Mouse (Mus musculus): ENCODE results near the gene Pakap. TPM values are rescaled to one million over a fixed set of nuclear protein-coding genes. Genes with fewer than 3 reads are reported as not detected.

Pakap gene
- polyA plus RNA-seq, 1 experiment: 0.22 TPM

DNA sequence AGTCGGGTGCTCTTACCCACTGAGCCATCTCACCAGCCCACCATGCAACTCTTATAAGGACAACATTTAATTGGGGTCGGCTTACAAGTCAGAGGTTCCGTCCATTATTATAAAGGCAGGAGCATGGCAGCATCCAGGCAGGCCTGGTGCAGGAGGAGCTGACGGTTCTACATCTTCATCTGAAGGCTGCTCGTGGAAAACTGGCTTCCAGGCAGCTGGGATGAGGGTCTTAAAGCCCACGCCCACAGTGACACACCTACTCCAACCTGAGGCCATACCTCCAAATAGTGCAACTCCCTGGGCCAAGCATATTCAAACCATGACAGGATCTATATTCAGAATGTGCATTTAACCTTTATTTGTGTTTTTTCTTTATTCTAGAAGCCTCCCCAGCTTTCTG, 286.2 kb downstream of the Pakap start:
- TF ChIP-seq CTCF (IDR thresholded peaks at IDR 0.05; ENCODE audit: extremely low read depth, insufficient read length, insufficient replicate concordance, low read depth, low read length) (no peak), POLR2A (IDR thresholded peaks at IDR 0.05; ENCODE audit: low read depth, low read length) (no peak)
- no peaks in the 10 kb centered on the region for H3K27me3 ChIP-seq (ENCODE audit: control insufficient read depth, insufficient read depth, low read length)
- WGBS: 87% methylated on average over 6 of the region's 6 CpGs
- no peaks in the 10 kb centered on the region for H3K36me3 ChIP-seq (ENCODE audit: control insufficient read depth, insufficient read depth, low read length)
- H3K27ac ChIP-seq (ENCODE audit: insufficient read depth, low read depth, low read length): no peak overlapping the region
- H3K4me3 ChIP-seq (ENCODE audit: low read depth, low read length): no peak overlapping the region
- H3K4me1 ChIP-seq (ENCODE audit: control insufficient read depth, insufficient read depth, insufficient read length, low read length): peaks cover 3% of the 10 kb centered on the region

GRCm38 (mm10) chr4:57855281-57855941, 287.4 kb downstream of the Pakap start:
- Histone ChIP-seq H3K4me1 (ENCODE audit: control insufficient read depth, insufficient read depth, insufficient read length, low read length) (peaks cover 3% of the 10 kb centered on the region), H3K27ac (ENCODE audit: insufficient read depth, low read depth, low read length) (no peak overlapping the region), H3K36me3 (ENCODE audit: control insufficient read depth, insufficient read depth, low read length) (no peaks in the 10 kb centered on the region), H3K4me3 (ENCODE audit: low read depth, low read length) (no peak overlapping the region), H3K27me3 (ENCODE audit: control insufficient read depth, insufficient read depth, low read length) (no peaks in the 10 kb centered on the region)
- TF ChIP-seq CTCF (IDR thresholded peaks at IDR 0.05; ENCODE audit: extremely low read depth, insufficient read length, insufficient replicate concordance, low read depth, low read length) (no peak), POLR2A (IDR thresholded peaks at IDR 0.05; ENCODE audit: low read depth, low read length) (no peak)
- WGBS: 82% methylated on average over 18 of the region's 18 CpGs

DNA sequence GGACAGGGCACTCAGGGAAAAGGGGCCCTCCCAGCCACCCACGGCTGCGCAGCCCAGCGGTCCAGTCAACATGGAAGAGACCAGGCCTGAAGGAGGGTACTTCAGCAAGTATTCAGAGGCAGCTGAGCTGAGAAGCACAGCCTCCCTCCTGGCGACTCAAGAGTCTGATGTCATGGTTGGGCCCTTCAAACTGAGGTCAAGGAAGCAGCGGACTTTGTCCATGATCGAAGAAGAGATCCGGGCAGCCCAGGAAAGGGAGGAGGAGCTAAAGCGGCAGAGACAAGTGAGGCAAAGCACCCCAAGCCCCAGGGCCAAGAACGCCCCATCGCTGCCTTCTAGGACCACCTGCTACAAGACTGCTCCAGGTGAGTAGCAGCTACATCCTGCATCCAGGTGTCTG, 288.7 kb downstream of the Pakap start:
- peaks cover 2% of the 10 kb centered on the region; the same call in 1 of the 2 replicates for H3K4me1 ChIP-seq (ENCODE audit: control insufficient read depth, insufficient read depth, insufficient read length, low read length)
- no peak overlapping the region for H3K4me3 ChIP-seq (ENCODE audit: low read depth, low read length)
- TF ChIP-seq CTCF (IDR thresholded peaks at IDR 0.05; ENCODE audit: extremely low read depth, insufficient read length, insufficient replicate concordance, low read depth, low read length) (no peak), POLR2A (IDR thresholded peaks at IDR 0.05; ENCODE audit: low read depth, low read length) (no peak)
- H3K27me3 ChIP-seq (ENCODE audit: control insufficient read depth, insufficient read depth, low read length): no peaks in the 10 kb centered on the region
- no peak overlapping the region for H3K27ac ChIP-seq (ENCODE audit: insufficient read depth, low read depth, low read length)
- H3K36me3 ChIP-seq (ENCODE audit: control insufficient read depth, insufficient read depth, low read length): no peaks in the 10 kb centered on the region
- 85% methylated on average over 10 of the region's 10 CpGs for WGBS

GRCm38 (mm10) chr4:57860204-57860611, 292.2 kb downstream of the Pakap start:
- H3K27ac ChIP-seq (ENCODE audit: insufficient read depth, low read depth, low read length): no peak overlapping the region
- TF ChIP-seq CTCF (IDR thresholded peaks at IDR 0.05; ENCODE audit: extremely low read depth, insufficient read length, insufficient replicate concordance, low read depth, low read length): no peak
- no peak for TF ChIP-seq POLR2A (IDR thresholded peaks at IDR 0.05; ENCODE audit: low read depth, low read length)
- H3K4me3 ChIP-seq (ENCODE audit: low read depth, low read length): no peak overlapping the region
- H3K27me3 ChIP-seq (ENCODE audit: control insufficient read depth, insufficient read depth, low read length): no peaks in the 10 kb centered on the region
- H3K36me3 ChIP-seq (ENCODE audit: control insufficient read depth, insufficient read depth, low read length): no peaks in the 10 kb centered on the region
- peaks cover 2% of the 10 kb centered on the region; the same call in 1 of the 2 replicates for H3K4me1 ChIP-seq (ENCODE audit: control insufficient read depth, insufficient read depth, insufficient read length, low read length)
- 62% methylated on average over 6 of the region's 6 CpGs for WGBS

DNA sequence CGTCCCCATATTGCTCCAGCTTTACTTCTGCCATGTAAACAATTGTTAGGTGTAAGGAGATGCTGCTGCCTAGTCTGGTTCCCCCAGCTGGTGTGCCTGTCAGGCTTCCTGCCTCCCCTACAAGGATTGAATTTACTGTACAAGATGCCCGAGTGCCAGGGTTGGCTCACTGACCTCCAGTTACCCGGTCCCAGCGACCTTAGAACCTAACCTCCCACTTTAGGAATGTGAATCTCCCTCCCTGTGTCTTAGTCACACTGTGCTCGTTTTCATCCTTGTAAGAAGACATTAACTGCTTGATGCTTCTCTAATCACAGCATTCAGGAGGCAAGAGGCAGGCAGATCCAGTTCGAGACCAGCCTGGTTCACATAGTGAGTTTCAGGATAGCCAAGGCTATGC, 293.2 kb downstream of the Pakap start:
- Histone ChIP-seq H3K4me3 (ENCODE audit: low read depth, low read length) (no peak overlapping the region), H3K36me3 (ENCODE audit: control insufficient read depth, insufficient read depth, low read length) (no peaks in the 10 kb centered on the region), H3K27ac (ENCODE audit: insufficient read depth, low read depth, low read length) (no peak overlapping the region), H3K4me1 (ENCODE audit: control insufficient read depth, insufficient read depth, insufficient read length, low read length) (peaks cover 2% of the 10 kb centered on the region; the same call in 1 of the 2 replicates), H3K27me3 (ENCODE audit: control insufficient read depth, insufficient read depth, low read length) (no peaks in the 10 kb centered on the region)
- 65% methylated on average over 6 of the region's 6 CpGs for WGBS
- TF ChIP-seq POLR2A (IDR thresholded peaks at IDR 0.05; ENCODE audit: low read depth, low read length): no peak
- no peak for TF ChIP-seq CTCF (IDR thresholded peaks at IDR 0.05; ENCODE audit: extremely low read depth, insufficient read length, insufficient replicate concordance, low read depth, low read length)

- peaks cover 2% of the 10 kb centered on the region; the same call in 1 of the 2 replicates for H3K4me1 ChIP-seq (ENCODE audit: control insufficient read depth, insufficient read depth, insufficient read length, low read length)
- no peak overlapping the region for H3K4me3 ChIP-seq (ENCODE audit: low read depth, low read length)
- 71% methylated on average over 8 of the region's 8 CpGs for WGBS
- H3K27ac ChIP-seq (ENCODE audit: insufficient read depth, low read depth, low read length): no peak overlapping the region
- H3K36me3 ChIP-seq (ENCODE audit: control insufficient read depth, insufficient read depth, low read length): no peaks in the 10 kb centered on the region
- H3K27me3 ChIP-seq (ENCODE audit: control insufficient read depth, insufficient read depth, low read length): no peaks in the 10 kb centered on the region
- TF ChIP-seq POLR2A (IDR thresholded peaks at IDR 0.05; ENCODE audit: low read depth, low read length) (no peak), CTCF (IDR thresholded peaks at IDR 0.05; ENCODE audit: extremely low read depth, insufficient read length, insufficient replicate concordance, low read depth, low read length) (no peak)
Measured at GRCm38 (mm10) chr4:57861856-57862255, 293.9 kb downstream of the Pakap start.

- Histone ChIP-seq H3K4me3 (ENCODE audit: low read depth, low read length) (no peak overlapping the region), H3K36me3 (ENCODE audit: control insufficient read depth, insufficient read depth, low read length) (no peaks in the 10 kb centered on the region), H3K27me3 (ENCODE audit: control insufficient read depth, insufficient read depth, low read length) (no peaks in the 10 kb centered on the region), H3K27ac (ENCODE audit: insufficient read depth, low read depth, low read length) (no peak overlapping the region), H3K4me1 (ENCODE audit: control insufficient read depth, insufficient read depth, insufficient read length, low read length) (peaks cover 2% of the 10 kb centered on the region; the same call in 1 of the 2 replicates)
- 73% methylated on average over 9 of the region's 9 CpGs for WGBS
- no peak for TF ChIP-seq CTCF (IDR thresholded peaks at IDR 0.05; ENCODE audit: extremely low read depth, insufficient read length, insufficient replicate concordance, low read depth, low read length)
Measured at GRCm38 (mm10) chr4:57862269-57862986, 294.4 kb downstream of the Pakap start.

All from small intestine, adult 2 months (tissue).